Mouse (Mus musculus) liver, adult 2 months (tissue): ENCODE measurements around the gene Cry2.

Experiments used
- CTCF ChIP-seq: fragments of 200-500 bp; IDR thresholded peaks from 2 replicates; pipeline ENCODE4 v1.5.1; 2011; ENCODE audit warnings: low read depth, low read length, control low read depth
- POLR2A ChIP-seq: fragments of 200-500 bp; IDR thresholded peaks from 2 replicates; pipeline ENCODE4 v1.6.1; 2011; ENCODE audit warnings: low read length, control low read depth; ENCODE audit not compliant: insufficient read depth; ENCODE audit errors: extremely low read depth

DNA sequence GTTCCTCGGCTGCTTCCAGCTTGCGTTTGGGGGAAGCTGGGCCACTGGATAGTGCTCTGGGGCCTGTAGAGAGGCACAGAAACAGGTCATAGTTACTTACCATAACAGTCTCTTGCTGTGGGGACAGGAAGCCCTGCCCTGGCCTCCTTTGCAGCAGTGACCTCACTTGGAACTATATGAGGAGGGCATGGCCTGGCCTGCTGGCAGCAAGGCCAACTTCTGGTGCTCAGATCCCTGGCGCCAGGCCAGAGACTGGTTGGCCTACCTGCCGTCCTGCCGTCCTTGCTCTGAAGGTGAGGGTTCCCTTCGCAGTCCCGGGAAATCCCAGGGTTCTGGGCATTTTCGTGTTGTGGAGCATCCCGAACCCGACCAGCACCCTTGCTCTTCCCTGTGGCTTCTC lies 22.1 kb downstream of the Cry2 start:
- no peak for TF ChIP-seq CTCF
- TF ChIP-seq POLR2A, result no peak
